Mouse (Mus musculus) fibroblast of lung, adult 2 months (primary cell): ENCODE data around the gene Kcnj12.

ENCODE experiments used
- DNase-seq: peaks from one replicate; pipeline ENCODE4 v3.0.0-alpha.2; 2011; ENCODE audit warnings: low read depth

Gene Kcnj12

DNA sequence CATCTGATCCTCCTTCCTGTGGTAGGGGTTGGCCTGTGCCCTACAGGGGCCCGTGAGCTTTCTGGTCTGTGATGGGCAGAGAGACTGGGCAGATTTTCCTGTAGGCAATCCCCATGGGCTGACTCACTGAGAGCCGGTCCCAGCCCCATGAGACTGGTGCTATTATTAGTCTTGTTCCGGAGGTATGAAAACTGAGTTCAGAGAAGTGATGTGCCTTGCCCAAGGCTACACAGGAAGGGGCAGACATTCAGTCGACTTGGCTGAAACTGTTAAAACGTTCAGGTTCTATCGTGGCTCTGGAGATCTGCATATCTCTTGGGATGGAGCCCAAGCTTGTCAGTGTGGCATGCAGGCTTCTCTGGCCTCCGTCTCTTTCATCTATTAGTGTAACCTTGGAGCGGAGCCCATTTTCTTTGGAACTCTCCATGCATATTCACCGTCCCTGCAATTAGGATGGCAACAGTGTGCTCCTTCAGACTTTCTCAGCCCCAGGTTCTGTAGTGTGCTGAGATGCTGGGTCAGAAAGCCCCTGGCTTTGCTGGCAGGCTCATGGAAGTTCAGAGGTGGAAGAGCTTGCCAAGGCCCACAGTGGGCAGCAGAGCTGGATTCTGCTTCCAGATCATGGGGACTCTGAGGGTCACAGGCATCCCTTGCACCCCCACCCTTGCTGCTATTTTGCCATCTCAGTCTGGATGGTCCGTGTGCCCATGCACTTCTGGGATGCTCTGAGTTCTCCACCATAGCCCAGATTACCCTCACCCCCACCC, 37.5 kb downstream of the Kcnj12 start:
- peak; percentile 29 for DNase-seq

DNA sequence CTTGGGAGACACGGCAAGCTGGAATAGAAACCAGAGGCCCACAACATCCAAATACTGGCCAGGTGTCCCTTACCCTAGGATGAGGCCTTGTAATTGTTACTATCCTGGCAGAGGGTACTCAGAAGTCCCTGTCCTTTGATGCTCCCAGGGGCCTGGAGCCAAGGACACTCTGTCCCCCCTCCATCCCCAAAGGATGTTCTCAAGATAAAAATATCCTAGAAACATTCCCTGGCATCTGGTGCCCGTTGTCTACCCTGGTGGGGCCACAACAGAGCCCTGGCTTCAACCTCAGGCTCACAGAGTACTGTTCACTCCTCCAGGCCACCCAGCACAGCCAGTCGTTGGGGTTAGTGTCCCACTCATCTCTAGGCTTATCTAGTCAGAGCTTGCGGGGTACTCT, 38.3 kb downstream of the Kcnj12 start:
- no peak for DNase-seq

DNA sequence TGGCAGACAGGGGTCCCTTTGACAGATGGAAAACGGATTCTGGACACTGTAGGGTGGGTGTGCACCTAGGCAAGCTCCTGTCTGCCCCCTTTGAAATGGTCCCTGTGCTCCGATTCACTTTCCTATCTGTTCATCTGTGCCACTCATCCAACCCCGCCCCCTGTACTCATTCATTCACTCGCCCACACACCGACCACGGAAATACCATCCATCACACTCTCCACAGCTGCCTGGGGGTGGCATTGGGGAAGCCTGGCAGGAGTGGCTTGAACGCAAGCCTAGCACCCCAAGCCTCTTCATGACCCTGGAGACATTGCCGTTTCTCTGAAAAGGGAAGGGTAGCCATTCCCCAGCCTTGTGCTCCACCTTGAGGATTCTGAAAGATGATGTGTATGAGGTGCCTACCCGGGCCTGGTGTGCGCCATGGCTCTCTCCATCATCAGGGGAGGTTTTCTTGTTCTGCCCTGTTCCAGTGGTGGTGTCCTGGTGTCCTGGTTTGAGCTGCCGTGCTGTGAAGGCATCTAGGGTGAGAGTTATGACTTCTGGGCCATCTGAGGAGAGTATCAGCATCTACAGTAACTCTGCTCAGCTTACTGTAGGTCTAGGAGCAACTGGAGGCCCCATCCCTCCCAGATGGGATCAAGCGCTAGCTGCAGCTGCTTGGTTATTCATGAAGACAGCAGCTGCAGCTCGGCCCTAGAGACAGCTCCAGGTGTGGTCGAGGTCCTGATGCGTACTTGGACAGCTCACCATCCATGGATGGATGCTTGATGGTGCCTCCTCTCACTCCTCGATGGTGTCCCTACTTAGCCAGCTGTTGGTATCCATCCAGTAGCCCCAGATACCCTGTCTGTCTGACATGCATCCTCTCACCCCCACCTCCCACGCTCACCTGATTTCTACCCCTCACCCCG, 40.4 kb downstream of the Kcnj12 start:
- no peak for DNase-seq

DNA sequence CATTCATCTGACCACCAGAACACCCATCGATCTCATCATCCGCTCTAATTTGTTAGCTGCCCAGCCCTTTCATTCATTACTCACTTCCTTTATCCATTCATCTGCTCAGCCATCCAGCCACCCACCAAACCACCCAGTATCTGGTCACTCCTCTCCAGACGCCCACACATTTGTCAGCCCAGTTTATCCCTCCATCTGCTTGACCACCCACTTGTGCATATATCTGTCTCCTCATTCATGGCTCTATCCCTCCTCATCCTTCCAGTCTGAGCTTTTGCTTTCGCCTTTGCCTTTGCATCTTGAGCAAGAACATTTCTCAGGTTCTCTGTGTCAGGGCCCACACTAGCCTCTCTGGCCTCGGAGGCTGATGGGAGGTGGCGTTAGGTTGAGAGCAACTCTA, 41.1 kb downstream of the Kcnj12 start:
- no peak for DNase-seq

DNA sequence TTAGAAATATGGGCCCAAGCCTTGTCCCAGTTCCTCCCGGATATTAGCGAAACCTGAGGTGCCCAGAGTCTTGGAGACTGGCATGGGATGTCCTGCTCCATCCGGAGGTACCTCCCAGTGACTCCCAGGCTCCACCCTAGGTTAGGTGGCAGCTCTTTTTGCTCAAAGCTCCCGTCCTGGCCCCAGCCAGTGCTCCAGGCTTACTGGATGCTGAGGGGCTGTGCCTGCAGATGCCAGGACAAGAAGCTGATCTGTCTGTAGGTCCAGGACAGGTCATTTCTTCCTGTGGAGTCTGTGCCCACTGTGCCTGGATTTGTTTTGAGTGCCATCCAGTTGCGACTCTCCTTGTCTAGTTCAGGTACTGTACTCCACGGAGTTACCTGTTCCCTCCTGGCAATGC, 43.3 kb downstream of the Kcnj12 start:
- DNase-seq = no peak

DNA sequence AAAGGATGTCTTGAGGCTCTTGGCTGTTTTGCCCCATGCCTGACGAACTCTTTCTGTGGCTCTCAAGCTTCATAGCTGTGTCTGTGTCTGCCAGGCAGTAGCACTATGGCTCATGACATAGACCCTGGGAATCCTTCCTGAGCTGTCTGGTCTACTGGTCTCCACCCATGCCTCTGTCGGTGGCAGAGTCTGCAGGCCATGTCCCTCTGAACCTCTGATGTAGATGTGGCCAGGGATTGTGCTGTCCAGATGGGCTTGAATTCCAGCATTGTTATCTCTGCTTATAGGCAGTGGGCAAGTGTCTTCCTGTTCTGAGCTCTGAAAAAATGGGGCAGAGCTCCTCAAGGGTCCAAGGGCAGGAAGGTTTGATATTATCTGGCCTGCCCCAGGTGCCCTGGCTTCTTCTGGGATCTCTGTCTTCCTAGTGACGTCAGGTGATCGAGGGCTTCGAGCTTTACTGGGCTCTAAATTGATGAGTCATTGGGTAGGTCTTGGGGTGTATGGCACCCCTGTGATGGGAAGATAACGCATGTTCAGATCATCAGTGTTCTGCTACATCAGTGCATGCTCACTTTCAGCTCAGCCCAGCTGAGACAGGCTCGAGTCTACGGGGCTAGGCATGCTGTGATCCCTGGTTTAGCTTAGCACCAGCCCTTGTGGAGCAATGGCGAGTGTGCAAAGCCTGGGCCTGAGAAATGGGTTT, 44.9 kb downstream of the Kcnj12 start:
- no peak for DNase-seq

DNA sequence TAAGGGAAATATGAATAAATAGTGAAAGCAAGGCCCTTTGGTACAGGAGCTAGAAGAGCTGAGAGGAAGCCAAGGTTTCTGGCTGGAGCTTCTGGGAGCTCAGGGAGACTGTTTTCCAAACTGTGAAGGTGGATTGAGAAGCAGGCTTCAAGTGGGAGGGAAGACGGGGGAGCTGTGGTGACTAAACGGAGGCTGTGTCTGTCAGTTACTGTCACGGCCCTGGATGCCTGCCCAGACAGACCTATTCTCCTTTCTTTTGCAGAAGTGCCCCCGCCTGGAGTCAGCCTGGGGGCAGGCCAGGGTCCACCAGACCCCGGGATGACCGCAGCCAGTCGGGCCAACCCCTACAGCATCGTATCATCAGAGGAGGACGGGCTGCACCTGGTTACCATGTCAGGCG, 46.5 kb downstream of the Kcnj12 start:
- no peak for DNase-seq

DNA sequence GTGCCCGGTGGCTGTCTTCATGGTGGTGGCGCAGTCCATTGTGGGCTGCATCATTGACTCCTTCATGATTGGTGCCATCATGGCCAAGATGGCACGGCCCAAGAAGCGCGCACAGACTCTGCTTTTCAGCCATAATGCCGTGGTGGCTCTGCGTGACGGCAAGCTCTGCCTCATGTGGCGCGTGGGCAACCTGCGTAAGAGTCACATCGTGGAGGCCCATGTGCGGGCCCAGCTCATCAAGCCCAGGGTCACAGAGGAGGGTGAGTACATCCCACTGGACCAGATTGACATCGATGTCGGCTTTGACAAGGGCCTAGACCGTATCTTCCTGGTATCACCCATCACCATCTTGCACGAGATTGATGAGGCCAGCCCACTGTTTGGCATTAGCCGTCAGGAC, 47.3 kb downstream of the Kcnj12 start:
- no peak for DNase-seq

DNA sequence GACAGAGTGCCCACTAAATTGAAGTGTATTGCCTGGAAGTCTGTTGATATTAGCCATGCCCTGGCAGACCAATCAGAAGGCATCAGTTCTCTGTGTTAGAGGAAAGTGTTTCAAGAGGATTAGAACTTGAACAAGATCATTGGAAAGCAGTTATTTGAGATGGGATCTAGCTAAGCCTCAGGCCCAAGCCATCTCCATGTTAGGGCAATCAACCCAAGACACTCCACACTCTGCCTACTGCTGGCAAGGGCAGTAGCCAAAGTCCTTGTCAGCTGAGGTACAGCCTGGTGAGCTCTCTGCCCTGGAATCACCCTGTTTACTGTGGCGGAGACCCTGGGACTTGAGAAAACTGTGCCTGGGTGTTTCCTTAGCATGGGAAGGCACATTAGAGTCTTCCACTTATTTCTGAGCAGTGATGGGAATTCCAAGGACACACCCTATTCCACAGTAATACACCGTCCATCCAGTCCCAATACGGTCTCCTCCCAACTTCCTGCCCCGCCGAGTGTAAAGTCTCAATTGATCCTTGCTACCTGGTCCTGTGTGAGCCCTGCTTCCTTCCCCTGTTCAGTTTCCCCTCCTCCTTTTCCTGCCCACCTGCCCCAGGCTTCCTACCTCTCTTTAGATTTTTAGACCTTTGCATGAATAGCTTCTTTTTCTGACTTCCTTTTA, 52.4 kb downstream of the Kcnj12 start:
- DNase-seq = no peak

DNA sequence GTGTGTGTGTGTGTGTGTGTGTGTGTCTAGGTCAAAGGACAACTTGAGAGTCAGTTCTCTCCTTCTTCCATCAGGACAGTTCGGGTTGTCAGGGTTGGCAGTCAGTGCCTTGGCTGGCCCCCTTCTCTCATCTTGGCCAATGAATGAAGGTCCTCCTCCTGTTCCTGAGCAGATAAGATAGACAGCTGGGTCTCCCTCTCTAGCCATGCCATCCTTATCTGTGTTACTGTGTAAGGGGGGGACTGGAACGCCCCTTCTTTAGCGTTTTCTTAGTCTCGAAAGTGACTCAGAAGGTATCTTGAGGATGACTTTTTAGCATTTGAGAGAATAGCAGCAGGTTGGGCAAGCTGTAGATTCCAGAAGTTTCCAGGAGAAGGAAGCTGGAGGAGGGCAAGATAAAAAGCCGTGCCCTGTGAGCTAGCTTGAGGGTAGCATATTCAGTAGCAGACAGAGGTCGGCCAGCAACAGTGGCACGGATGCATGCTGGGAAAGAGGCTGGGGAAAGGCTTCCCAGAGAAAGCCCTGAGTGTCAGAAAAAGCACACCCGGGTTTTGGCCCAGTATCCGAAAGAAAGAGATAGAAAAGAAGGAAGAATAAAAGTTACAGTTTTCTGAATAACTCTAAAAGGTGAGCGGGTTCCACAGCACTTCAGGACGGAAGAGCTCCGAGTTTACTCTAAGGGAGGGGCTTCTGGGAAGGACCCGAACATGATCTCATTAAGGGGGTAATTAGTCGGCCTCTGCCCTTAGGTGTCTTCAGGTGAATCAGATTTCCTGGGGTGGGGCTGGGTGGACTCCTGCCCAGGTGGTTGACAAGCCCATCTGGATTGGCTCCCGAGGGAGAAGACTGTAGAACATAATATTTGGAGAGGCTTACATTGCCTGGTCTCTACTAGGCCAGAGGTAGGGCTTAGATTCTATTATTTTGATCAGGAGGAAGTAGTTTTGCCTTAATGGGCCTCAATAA, 53.3 kb downstream of the Kcnj12 start:
- DNase-seq = no peak

DNA sequence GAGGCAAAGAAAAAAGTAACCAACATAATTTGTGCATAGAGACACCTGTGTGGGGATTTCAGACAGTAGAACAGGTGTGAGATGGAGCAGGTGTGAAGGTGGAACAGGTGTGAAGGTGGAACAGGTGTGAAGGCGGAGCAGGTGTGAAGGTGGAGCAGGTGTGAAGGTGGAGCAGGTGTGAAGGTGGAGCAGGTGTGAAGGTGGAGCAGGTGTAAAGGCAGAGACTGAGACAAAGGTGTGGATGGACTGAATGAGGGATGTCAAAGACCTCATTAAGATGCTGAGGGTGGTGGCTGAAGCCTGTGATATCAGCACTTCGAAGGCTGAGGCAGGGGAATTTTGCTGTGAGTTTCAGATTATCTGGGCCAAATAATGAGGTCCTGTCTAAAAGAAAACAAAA, 59.3 kb downstream of the Kcnj12 start:
- no peak for DNase-seq

DNA sequence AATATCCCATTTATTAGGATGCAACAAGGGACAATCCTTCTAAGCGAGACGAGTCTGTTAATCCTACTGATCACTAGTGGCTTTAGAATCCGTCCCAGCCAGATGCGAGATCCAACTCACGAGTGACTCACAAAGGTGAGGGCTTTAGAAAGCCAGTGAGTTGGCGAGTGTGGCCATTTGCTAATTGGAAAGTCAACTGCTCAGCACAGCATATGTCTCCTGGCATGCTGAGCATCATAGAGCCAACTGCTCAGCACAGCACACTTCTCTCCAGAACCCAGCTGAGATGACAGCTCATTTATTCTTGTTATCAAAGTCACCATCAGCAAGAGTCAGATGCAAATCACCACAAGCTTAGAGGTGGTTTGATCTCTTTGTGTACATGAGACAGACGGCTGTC, 67.8 kb downstream of the Kcnj12 start:
- DNase-seq = no peak

DNA sequence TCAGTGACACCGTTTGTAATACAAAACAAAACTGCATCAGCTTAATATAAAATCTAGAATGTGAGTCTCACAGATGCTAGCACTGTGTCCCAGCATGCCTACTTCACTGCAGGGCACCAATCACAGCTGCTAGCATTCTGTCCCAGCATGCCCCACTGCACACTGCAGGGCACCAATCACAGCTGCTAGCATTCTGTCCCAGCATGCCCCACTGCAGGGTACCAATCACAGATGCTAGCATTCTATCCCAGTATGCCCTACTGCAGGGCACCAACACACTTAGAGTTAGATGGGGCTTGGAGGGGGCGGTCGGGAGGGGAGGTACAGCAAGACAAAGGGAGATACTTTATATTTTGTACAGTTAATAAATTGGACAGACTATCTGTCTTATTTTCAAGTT, 68.8 kb downstream of the Kcnj12 start:
- no peak for DNase-seq

DNA sequence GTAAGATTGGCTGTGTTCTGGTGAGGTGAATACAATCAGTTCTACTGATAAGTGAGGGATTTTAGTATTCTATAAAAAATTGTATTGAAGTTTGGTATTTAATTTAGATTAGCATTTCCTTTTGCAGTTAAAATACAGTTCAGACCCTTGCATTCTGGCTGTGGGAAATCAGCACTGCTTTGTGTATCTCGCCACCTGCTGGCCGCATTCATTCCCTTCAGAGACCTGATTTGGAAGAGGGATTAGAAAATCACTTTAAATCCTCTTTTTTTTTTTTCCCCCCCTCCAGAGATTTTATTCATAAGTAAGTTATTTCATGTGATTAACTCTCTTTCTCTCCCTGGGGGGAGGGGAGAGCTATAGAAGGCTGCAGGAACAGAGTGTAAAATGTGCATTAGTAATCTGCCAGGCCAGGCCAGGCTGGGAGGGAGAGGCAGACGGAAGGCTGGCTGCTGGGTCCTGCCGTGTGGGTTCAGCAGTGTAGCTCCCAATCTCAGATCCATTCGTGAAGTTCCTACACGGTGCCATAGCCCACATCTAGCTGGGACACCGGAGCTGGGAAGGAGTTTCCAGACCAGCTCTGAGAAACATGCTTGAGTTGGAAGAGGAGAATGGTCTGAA, 69.4 kb downstream of the Kcnj12 start:
- DNase-seq = peak; percentile 40

DNA sequence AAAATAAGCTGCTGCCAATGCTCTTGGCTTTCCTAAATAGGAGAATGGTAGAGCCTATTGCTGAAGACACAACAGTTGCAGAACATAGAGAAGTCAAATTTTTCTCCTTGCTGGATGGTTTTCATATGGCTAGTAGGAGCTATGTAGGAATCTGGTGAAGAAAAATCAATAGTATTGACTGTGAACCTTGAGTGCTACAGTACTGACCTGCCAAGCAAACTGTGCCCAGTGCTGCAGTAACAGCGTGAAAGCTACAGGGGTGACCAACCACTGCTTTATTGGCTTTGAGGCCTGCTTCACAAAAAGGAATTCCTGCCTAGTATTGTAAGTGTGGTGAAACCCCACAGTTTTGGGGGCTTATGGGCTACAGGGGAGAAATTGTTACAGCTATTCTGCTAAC, 75.7 kb downstream of the Kcnj12 start:
- DNase-seq = no peak

DNA sequence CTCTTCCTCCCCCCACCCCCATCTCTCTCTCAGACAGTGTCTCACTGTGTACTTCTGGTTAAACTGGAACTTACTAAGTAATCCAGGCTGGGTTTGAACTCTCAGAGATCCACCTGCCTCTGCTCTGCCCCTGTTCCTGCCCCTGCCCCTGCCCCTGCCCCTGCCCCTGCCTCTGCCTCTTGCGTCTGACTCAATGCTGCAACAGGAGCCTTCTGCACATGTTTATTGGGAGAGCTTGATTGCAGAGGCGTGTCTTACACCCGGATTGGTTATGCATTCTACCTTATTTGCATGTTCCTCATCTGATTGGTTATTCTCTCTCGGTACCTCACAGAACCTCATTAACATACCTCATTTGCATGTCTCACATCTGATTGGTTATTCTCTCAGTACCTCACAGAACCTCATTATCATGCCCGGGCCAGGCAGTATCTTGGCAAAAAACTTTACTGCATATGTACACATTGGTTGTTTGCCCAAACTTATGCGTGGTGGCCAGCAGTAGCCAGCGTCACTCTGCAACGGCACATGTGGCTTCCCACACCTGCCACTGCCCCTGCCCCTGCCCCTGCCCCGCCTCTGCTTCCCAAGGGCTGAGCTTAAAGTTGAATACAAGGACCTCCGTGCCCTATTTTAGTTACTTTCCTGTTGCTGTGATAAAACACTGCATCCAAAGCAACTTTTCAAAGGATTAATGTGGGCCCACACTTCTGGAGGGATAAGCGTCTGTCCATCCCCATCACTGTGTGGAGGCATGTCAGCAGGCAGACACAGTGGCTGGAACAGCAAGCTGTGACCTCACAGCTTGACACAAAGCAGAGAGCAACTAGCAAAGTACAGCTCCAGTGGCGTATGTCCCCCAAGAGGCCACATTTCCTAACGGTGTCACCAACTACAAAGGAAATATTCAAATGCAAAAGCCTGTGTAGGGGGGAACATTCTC, 80.3 kb downstream of the Kcnj12 start:
- DNase-seq = no peak

DNA sequence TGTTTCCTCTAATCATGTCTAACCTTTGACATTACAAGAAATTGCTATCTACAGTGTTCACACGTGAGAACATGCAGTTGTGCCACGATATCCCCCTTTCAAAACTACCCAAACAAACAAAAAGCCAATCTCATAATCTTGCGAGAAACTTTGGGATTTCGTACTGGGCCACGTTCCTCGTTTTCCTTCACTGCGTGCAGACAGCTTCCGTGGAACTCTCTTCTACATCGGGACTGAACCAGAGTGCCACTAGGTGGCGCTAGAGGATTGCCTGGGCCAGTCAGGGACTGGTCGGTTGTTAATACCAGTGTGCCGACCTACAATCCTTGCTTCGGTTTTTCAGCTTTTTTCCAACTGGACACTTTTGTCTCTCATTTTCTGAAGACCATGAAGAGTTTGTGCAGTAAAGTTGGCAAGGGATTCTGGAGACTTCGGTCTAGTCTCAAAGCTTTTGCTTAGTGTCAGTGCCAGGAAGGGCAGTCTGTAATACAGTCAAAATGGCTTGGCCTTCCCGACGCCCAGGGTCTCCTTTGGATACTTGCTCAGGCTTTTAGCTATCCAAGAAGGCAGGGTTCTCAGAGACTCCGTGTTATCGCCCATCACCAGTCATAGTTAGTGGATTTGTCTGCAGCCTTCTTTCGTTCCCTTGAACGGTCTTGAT, 82.0 kb downstream of the Kcnj12 start:
- DNase-seq = peak; percentile 67

DNA sequence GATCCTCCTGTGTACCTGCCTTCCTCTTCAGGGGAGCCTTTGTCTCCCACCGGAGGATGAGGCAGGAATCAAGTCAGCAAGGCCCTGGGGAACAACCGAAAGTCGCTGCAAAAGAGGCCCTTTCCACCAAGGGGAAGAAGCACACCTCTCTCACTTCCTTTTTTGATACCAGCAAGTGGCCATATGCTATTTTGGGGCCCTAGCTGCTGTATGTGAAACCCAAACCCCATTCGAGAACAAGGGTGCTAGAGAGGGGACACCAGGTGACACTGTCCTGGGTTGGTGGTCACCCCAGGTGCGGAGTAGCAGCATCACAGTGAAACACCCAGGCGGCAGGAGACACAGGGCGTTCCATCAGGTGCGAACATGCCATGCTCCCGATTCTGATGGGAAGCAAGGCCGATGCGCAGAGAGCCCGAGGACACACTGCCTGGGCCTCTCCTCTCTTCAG, 86.6 kb downstream of the Kcnj12 start:
- DNase-seq = no peak

DNA sequence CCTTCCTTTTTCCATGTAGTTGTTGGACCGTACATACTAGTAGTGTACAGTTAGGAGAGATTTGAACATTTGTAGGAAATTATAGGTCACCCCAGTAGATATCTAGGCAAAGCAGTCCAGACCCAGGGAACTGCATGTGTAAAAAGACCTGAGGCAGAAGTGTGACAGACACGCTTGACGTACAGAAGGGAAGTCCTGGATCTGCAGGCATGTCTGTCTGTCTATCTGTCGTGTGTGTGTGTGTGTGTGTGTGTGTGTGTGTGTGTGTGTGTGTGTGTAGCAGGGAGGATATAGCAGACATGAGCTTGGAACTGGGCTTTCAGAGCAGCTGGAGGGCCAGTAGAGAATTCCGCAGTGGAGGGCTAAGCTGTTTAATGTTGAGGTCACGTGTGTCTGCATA, 87.3 kb downstream of the Kcnj12 start:
- DNase-seq = no peak
